ENCODE assay signal across 15 mouse cellular contexts in genomic region chr15:87122656-87123055, GRCm38 (mm10).
"Had no signal": no experiment of that assay in that cellular context is flagged by ENCODE, and none has a peak within 500 bp of the region (broad histone marks: within the 10 kb centered on the region; RNA-seq: fewer than 3 reads in every experiment).

No protein-coding gene starts in this region.

- DNase-seq: kidney, postnatal 14 days; kidney, postnatal 4 days; liver, embryonic 13.5 days; lung, embryonic 14.5 days; retina, postnatal 1 day; right cerebral cortex, postnatal 25 days; spleen, adult 18-20 months; thymus, postnatal 25 days had no signal

- H3K4me1 ChIP-seq: liver, embryonic 13.5 days; midbrain, embryonic 12.5 days; midbrain, embryonic 15.5 days; neural tube, embryonic 13.5 days; stomach, embryonic 15.5 days had no signal

- H3K27ac ChIP-seq: liver, embryonic 13.5 days; macrophage; midbrain, embryonic 12.5 days; midbrain, embryonic 15.5 days; neural tube, embryonic 13.5 days; stomach, embryonic 15.5 days had no signal

- H3K4me3 ChIP-seq: liver, embryonic 13.5 days; midbrain, embryonic 12.5 days; midbrain, embryonic 15.5 days; myocyte; neural tube, embryonic 13.5 days; stomach, embryonic 15.5 days had no signal

- H3K27me3 ChIP-seq: liver, embryonic 13.5 days; midbrain, embryonic 12.5 days; midbrain, embryonic 15.5 days; neural tube, embryonic 13.5 days; stomach, embryonic 15.5 days had no signal

- ATAC-seq: lung, postnatal 0 days; midbrain, embryonic 15.5 days had no signal
